Mouse (Mus musculus): Measurements from ENCODE around the gene Rhoa. TPM values are rescaled to one million over a fixed set of nuclear protein-coding genes. Genes with fewer than 3 reads are reported as not detected.
A peak's percentile ranks its signal among the peaks of the same experiment; 100 is the strongest.

Rhoa gene
- polyA plus RNA-seq, 1 experiment from 2014 or later = 370 TPM

DNA sequence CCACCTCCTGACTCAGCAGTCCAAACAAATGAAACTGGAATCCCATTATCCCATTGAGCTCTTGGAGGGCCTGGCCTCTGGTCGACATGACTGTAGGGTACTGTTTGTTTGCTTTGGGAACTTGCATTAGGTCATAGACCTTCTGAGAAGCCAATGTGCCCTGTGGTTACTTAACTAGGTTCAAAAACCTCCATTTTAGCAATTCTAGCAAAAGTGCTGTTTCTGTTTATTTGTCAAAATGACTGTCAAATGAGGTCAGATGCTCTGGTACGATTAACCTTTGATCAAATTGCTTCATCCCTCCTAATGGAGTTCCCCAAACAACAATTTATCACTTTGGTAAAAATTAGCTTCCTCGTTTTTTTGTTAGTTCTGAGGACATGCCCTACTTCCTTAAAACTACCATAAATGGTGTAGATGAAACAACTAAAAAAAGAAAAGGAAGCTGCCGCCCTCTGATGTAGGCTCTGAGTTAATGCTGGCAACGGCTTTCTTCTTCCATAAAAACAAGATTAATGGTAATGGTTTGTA is 36.4 kb downstream of the Rhoa start:
- H3K4me2 ChIP-seq (replicated peaks; ENCODE audit: low read depth) = no peak overlapping the region
- TF ChIP-seq CTCF (IDR thresholded peaks at IDR 0.05; ENCODE audit: low read depth) = no peak
- TF ChIP-seq EP300 (optimal IDR thresholded peaks at IDR 0.05) = no peak
- no peaks in the 10 kb centered on the region for H3K36me3 ChIP-seq (ENCODE audit: control insufficient read depth, insufficient read depth, low read length)
- peak; percentile 30 for ATAC-seq (ENCODE audit: low FRiP score, low TSS enrichment)
- 0 out of 2 replicates have a peak, but pooled peaks cover 8% of the 10 kb centered on the region for H3K4me1 ChIP-seq (replicated peaks; ENCODE audit: control insufficient read depth, insufficient read depth)
- peak; percentile 46 for DNase-seq (ENCODE audit: low spot score)
- no peak overlapping the region for H3K9ac ChIP-seq (ENCODE audit: low read length)
- H3K9me3 ChIP-seq (ENCODE audit: control insufficient read depth, low read length) = no peaks in the 10 kb centered on the region
- 6% methylated on average over 5 of the region's 5 CpGs for whole genome bisulfite sequencing
- no peaks in the 10 kb centered on the region for H3K27me3 ChIP-seq (ENCODE audit: control insufficient read depth, insufficient read depth, low read length)
- H3K27ac ChIP-seq (replicated peaks) = peak overlapping the region; percentile 99
- no peak overlapping the region for H3K4me3 ChIP-seq (ENCODE audit: low read depth, low read length)

DNA sequence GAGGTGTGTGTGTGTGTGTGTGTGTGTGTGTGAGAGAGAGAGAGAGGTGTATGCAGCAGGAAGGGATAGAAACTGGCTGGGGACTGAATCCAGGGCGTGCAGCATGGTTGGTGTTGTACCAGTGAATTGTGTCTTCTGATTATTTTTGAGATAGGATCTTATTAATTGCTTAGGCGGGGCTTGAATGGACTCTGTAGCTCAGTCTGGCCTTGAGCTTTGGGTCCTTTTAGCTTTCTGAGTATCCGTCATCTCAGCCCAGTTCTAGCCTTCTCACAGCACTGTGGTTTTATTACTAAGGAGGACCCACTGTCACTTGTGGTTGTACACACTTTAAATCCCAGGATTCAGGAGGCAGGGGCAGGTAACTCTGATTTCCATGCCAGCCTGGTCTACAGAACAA is 37.4 kb downstream of the Rhoa start:
- no peak overlapping the region for H3K4me3 ChIP-seq (ENCODE audit: low read depth, low read length)
- no peaks in the 10 kb centered on the region for H3K27me3 ChIP-seq (ENCODE audit: control insufficient read depth, insufficient read depth, low read length)
- ATAC-seq (ENCODE audit: low FRiP score, low TSS enrichment) (no peak), DNase-seq (ENCODE audit: low spot score) (no peak)
- 0 out of 2 replicates have a peak, but pooled peaks cover 8% of the 10 kb centered on the region for H3K4me1 ChIP-seq (replicated peaks; ENCODE audit: control insufficient read depth, insufficient read depth)
- H3K27ac ChIP-seq (replicated peaks) = peak overlapping the region; percentile 99
- H3K4me2 ChIP-seq (replicated peaks; ENCODE audit: low read depth) = no peak overlapping the region
- WGBS = 55% methylated on average over 3 of the region's 3 CpGs
- H3K9ac ChIP-seq (ENCODE audit: low read length) = no peak overlapping the region
- TF ChIP-seq CTCF (IDR thresholded peaks at IDR 0.05; ENCODE audit: low read depth) (no peak), EP300 (optimal IDR thresholded peaks at IDR 0.05) (no peak)
- H3K36me3 ChIP-seq (ENCODE audit: control insufficient read depth, insufficient read depth, low read length) = no peaks in the 10 kb centered on the region
- no peaks in the 10 kb centered on the region for H3K9me3 ChIP-seq (ENCODE audit: control insufficient read depth, low read length)

DNA sequence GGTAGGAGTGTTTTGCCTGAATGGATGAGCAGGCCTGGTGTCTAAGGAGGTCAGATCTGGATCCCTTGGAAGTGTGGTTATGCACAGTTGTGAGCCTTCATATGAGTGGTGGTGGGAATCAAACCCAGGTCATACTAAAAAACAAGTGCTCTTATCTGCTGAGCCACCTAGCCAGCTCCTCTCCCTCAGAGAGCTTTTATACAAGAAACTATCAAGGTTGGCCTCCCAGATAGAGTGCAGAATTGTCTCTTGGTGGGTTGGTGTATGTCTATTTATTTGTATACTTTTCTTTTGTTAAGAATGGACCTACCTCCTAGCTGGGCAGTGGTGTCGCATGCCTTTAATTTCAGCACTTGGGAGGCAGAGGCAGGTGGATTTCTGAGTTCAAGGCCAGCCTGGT is 37.9 kb downstream of the Rhoa start:
- WGBS = 95% methylated on average over 1 of the region's 1 CpGs
- ATAC-seq (ENCODE audit: low FRiP score, low TSS enrichment) (no peak), DNase-seq (ENCODE audit: low spot score) (no peak)
- Histone ChIP-seq H3K36me3 (ENCODE audit: control insufficient read depth, insufficient read depth, low read length) (no peaks in the 10 kb centered on the region), H3K4me3 (ENCODE audit: low read depth, low read length) (no peak overlapping the region), H3K27ac (replicated peaks) (no peak overlapping the region; the same call in 1 of the 2 replicates), H3K9ac (ENCODE audit: low read length) (no peak overlapping the region), H3K9me3 (ENCODE audit: control insufficient read depth, low read length) (no peaks in the 10 kb centered on the region), H3K4me1 (replicated peaks; ENCODE audit: control insufficient read depth, insufficient read depth) (0 out of 2 replicates have a peak, but pooled peaks cover 10% of the 10 kb centered on the region), H3K4me2 (replicated peaks; ENCODE audit: low read depth) (no peak overlapping the region), H3K27me3 (ENCODE audit: control insufficient read depth, insufficient read depth, low read length) (no peaks in the 10 kb centered on the region)
- TF ChIP-seq EP300 (optimal IDR thresholded peaks at IDR 0.05) = no peak
- no peak for TF ChIP-seq CTCF (IDR thresholded peaks at IDR 0.05; ENCODE audit: low read depth)

DNA sequence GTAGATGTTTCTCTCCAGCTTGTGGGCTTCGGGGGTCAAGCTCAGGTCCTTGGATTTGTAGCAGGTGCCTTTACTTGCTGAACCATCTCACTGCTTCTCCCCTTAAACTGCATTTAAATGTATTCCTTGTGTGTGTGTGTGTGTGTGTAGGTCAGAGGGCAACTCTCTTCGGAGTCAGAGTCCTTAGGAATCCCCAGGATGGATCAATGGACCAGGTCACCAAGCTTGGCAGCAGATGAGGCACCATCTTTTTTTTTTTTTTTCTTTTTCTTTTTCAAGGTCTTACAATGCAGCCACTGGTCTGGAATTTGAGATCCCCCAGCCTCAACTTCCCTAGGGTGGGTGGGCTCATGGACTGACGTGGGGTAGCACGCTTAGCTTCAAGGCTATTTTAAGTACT is 38.5 kb downstream of the Rhoa start:
- no peaks in the 10 kb centered on the region for H3K27me3 ChIP-seq (ENCODE audit: control insufficient read depth, insufficient read depth, low read length)
- DNase-seq (ENCODE audit: low spot score) (no peak), ATAC-seq (ENCODE audit: low FRiP score, low TSS enrichment) (no peak)
- TF ChIP-seq CTCF (IDR thresholded peaks at IDR 0.05; ENCODE audit: low read depth) (no peak), EP300 (optimal IDR thresholded peaks at IDR 0.05) (no peak)
- no peaks in the 10 kb centered on the region for H3K36me3 ChIP-seq (ENCODE audit: control insufficient read depth, insufficient read depth, low read length)
- H3K4me2 ChIP-seq (replicated peaks; ENCODE audit: low read depth) = no peak overlapping the region
- 0 out of 2 replicates have a peak, but pooled peaks cover 10% of the 10 kb centered on the region for H3K4me1 ChIP-seq (replicated peaks; ENCODE audit: control insufficient read depth, insufficient read depth)
- 86% methylated on average over 4 of the region's 4 CpGs for whole genome bisulfite sequencing
- H3K9me3 ChIP-seq (ENCODE audit: control insufficient read depth, low read length) = no peaks in the 10 kb centered on the region
- no peak overlapping the region for H3K4me3 ChIP-seq (ENCODE audit: low read depth, low read length)
- H3K9ac ChIP-seq (ENCODE audit: low read length) = no peak overlapping the region
- no peak overlapping the region for H3K27ac ChIP-seq (replicated peaks)

- Histone ChIP-seq H3K36me3 (ENCODE audit: control insufficient read depth, insufficient read depth, low read length) (peaks cover 12% of the 10 kb centered on the region), H3K27me3 (ENCODE audit: control insufficient read depth, insufficient read depth, low read length) (no peaks in the 10 kb centered on the region), H3K27ac (replicated peaks) (peak overlapping the region; percentile 96), H3K9me3 (ENCODE audit: control insufficient read depth, low read length) (no peaks in the 10 kb centered on the region), H3K4me2 (replicated peaks; ENCODE audit: low read depth) (peak overlapping the region; percentile 80), H3K9ac (ENCODE audit: low read length) (peak overlapping the region; percentile 89), H3K4me1 (replicated peaks; ENCODE audit: control insufficient read depth, insufficient read depth) (0 out of 2 replicates have a peak, but pooled peaks cover 5% of the 10 kb centered on the region), H3K4me3 (ENCODE audit: low read depth, low read length) (peak overlapping the region; percentile 87)
- TF ChIP-seq EP300 (optimal IDR thresholded peaks at IDR 0.05) = peak; percentile 34
- no peak for TF ChIP-seq CTCF (IDR thresholded peaks at IDR 0.05; ENCODE audit: low read depth)
- no peak for DNase-seq (ENCODE audit: low spot score)
- ATAC-seq (ENCODE audit: low FRiP score, low TSS enrichment) = no peak
- WGBS = 6% methylated on average over 11 of the region's 11 CpGs
These were observed 41.1 kb downstream of the Rhoa start for GRCm38 (mm10) chr9:108347024-108347423.

GRCm38 (mm10) chr9:108347540-108348289 is 41.8 kb downstream of the Rhoa start, which contains the start of gene Usp4:
Gene Usp4, plus strand, starts transcription at chr9:108347853.
- peaks cover 12% of the 10 kb centered on the region for H3K36me3 ChIP-seq (ENCODE audit: control insufficient read depth, insufficient read depth, low read length)
- peak within 1 kb of the TSS; percentile 87 for H3K4me3 ChIP-seq (ENCODE audit: low read depth, low read length)
- H3K27me3 ChIP-seq (ENCODE audit: control insufficient read depth, insufficient read depth, low read length) = no peaks in the 10 kb centered on the region
- peak; percentile 96 for DNase-seq (ENCODE audit: low spot score)
- peak within 1 kb of the TSS; percentile 96 for H3K27ac ChIP-seq (replicated peaks)
- ATAC-seq (ENCODE audit: low FRiP score, low TSS enrichment) = peak; percentile 95
- 0 out of 2 replicates have a peak, but pooled peaks cover 2% of the 10 kb centered on the region for H3K4me1 ChIP-seq (replicated peaks; ENCODE audit: control insufficient read depth, insufficient read depth)
- H3K9ac ChIP-seq (ENCODE audit: low read length) = peak within 1 kb of the TSS; percentile 89
- TF ChIP-seq EP300 (optimal IDR thresholded peaks at IDR 0.05) = no peak
- no peak for TF ChIP-seq CTCF (IDR thresholded peaks at IDR 0.05; ENCODE audit: low read depth)
- no peaks in the 10 kb centered on the region for H3K9me3 ChIP-seq (ENCODE audit: control insufficient read depth, low read length)
- peak within 1 kb of the TSS; percentile 80 for H3K4me2 ChIP-seq (replicated peaks; ENCODE audit: low read depth)
- WGBS = under 1% methylated on average over 68 of the region's 75 CpGs

Measured in stomach, postnatal 0 days (tissue).